Mouse (Mus musculus): ENCODE results near the gene Rhno1. TPM values are rescaled to one million over a fixed set of nuclear protein-coding genes. Genes with fewer than 3 reads are reported as not detected.

Rhno1 gene
- total RNA-seq, 2 experiments from 2014 or later, result 8.8 to 10.6 TPM

GRCm38 (mm10) chr6:128363007-128363825 lies 505 bp upstream of the Rhno1 start:
- DNase-seq, result no peak

DNA sequence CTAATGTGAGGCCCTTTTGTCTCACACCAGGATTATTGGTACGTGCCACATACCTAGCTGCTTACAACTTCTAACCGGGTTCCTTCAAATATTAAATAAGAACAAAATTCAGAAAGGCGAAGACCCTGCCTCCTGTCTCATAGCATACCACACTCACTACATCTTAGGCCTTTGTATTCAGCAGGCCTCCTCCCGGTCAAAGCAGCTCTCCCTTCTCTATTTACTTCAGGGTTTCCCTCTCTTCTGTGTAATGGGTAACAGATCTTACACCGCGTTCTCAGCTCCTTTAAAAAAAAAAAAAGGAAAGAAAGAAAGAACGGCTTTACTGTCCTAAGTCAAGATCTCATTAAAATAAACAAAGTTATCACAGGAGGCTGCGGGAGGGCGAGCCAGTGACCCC lies 810 bp downstream of the Rhno1 start:
- DNase-seq, result no peak

DNA sequence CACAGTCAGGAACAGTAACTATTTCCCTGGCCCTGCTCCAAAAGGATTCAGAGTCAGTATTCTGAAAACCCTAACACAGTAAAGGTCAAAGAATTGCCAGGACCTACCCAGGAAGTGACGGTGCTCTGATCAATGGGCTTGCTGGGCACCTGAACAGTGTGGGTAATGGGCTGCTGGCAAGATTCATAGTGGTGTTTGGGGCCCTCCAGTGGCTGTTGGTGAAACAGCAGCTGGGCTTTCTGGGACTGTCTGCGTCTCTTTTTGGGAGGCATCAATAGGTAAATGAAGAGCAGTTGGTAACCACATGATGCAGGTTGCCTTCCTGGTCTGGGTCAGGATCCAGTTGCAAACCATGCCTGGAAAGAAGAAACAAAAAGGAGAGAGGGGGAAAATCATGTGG lies 3.7 kb downstream of the Rhno1 start:
- peak; percentile 43 to 83 for DNase-seq

GRCm38 (mm10) chr6:128355726-128356416 lies 6.8 kb downstream of the Rhno1 start, which contains the start of gene Tulp3:
Gene Tulp3 (minus strand): TSS chr6:128355851.
- peak; percentile 97 for DNase-seq

- peak; percentile 36 to 67 for DNase-seq
These were observed 7.5 kb downstream of the Rhno1 start for GRCm38 (mm10) chr6:128355201-128355681.

DNA sequence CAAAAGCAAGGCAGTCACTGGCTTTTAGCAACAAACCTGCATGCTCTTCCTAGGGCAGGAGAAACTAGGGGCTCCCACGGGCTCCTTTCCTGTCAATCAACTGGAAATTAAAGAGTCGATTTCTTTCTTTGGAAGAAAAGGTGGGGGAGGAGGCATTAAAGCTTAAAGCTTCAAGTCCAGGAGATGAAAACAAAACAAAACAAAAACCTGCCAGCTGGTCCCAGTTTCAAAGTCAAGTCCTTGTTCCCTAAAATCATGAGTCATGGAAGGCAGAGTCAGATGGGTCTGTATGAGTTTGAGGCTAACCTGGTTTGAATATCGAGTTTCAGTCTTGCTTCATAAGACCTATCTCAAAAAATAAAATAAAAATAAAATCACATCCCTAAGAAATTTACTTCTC lies 8.6 kb downstream of the Rhno1 start:
- DNase-seq, result no peak

DNA sequence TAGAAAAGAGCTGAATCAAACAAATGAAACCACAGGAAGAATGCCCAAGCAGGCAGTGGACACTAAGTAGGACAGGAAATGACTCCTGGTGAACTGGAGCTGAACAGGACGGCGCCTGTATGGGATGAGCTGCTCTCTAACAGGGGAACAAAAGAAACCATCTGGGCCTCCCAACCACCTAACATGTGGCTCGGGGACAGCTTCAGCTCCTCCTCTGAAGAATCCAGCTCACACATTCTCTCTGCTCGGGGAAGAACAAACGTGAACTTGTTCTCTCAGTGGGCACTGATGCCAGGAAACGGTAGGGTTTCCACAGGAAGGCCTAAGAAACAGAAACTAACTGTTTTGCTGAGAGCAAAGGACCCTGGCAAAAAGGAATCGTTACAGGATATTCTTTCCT lies 13.0 kb downstream of the Rhno1 start:
- DNase-seq, result no peak

GRCm38 (mm10) chr6:128346782-128347181 lies 15.9 kb downstream of the Rhno1 start:
- peak; percentile 40 to 42 for DNase-seq

DNA sequence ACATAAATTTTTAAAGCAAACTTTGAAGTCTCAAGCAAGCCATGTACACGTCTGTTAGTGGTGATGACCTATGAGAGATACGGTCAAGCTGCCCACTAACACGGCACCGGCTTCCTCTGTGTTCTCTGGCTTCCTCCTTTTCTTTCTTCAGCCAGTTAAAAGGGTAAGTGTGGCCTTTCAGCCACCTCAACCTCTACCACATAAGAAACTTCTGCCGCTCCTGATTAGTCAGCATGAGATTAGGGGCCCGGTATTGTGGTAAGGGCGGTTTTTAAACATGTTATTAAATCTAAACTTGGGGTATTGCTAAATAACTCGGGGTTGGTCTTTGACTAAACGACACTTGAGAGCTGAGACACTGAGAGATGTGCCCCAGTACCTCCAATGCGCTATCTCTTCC lies 17.1 kb downstream of the Rhno1 start:
- DNase-seq, result no peak

DNA sequence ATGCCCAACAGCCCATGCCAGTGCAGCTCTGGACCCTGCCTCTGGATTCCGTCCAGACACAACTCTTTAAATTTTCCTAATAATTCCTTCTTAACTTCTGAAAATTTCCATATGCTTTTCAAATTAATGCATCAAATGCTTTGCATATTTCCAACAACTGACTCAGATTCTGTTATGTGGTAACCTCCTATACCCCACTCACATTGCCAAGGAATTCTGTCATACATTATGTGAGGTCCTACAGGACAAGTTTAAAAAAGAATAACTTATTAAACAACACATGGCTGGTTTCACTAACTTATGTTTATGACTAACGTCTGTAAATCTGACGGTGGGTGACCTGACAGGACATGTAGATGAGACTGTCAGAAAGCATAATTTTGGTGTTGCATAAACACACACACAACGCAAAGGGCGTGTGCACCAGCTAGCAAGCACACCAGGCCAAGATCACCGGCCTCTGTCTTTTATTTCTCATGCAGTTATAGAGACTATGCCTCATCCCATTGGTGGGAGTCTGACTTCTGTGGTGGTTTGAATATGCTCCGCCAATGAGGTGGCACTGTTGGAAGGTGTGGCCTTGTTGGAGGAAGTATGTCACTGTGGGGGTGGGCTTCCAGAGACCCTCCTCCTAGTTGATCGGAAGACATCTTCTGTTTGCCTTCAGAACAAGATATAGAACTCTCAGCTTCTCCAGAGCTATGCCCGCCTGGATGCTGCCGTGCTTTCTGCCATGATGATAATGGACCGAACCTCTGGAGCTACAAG lies 20.6 kb downstream of the Rhno1 start:
- no peak for DNase-seq

GRCm38 (mm10) chr6:128338876-128339275 lies 23.8 kb downstream of the Rhno1 start:
- DNase-seq, result no peak

GRCm38 (mm10) chr6:128337467-128337866 lies 25.2 kb downstream of the Rhno1 start:
- no peak for DNase-seq

DNA sequence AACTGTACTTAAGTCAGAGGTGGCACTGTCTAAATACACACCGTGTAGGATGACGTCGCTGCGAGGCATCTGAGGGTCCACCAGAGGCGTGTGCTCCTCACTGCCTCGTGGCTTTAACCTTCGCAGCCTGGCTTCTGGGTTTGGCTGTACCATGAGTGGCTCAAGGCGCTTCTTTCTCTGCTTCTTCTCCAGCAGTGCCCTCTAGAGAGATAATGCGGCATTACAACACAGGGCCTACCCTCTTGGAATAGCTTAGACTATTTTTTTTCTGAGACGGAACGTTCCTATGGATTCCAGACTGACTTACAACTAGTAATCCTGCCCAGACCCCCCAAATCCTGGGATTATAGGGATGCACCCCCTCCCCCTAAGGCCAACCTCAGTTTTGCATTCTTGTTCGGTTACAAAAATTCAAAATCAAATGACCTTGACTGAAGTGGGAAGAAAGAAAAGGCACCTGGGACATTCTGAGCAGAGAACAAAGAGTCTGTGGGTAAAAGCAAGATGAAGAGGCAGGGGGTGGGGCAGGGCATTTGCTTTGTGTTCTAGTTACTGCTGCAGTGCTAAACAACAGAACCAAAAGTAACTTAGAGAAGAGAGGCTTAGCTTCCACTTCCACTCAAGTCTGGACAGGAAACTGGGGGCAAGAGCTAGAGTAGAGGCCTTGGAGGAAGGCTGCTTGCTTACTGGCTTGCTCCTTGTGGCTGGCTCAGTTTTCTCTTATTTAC lies 28.1 kb downstream of the Rhno1 start:
- DNase-seq, result peak; percentile 57 to 85

GRCm38 (mm10) chr6:128318317-128318716 lies 44.4 kb downstream of the Rhno1 start:
- DNase-seq, result peak; percentile 45 to 76

DNA sequence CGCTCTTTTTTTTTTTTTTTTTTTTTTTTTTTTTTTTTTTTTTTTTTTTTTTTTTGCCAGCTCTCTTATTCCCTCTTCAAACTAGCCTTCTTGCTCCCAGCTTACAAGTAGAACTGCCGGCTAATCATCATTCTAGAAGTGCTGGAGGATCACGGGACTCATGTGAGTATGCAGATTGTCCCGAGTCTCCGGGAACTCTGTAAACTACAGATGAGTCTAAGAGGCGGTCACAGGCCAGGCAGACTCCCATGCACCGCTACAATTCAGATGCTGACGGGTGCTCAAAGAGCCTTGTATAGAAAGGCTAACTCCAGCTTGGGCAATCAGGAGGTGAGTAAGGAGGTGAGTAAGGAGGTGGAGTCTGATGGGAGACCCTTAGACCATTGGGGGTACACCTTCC lies 47.1 kb downstream of the Rhno1 start:
- DNase-seq, result no peak

DNA sequence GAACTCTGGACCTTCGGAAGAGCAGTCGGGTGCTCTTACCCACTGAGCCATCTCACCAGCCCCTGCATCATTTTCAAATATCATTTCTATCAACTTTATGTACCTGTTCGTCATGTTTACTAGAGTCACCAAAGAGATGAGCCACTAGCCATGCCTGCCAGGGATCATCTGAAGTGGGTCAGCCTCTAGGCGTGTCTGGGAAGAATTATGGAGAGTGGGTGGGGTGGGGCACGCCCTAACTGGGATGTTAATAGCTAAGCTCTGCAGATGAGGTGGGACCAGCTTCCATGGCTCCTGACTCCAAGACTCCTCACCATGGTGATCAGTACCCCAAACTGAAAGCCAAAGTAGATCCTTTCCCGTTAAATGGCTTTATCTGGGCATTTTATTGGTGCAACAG lies 47.9 kb downstream of the Rhno1 start:
- no peak for DNase-seq

GRCm38 (mm10) chr6:128308311-128308710 lies 54.4 kb downstream of the Rhno1 start:
- DNase-seq, result peak; percentile 32 to 77
